Mouse (Mus musculus) testis, adult 2 months (tissue): Measurements from ENCODE around the gene Ltb. TPM values are rescaled to one million over a fixed set of nuclear protein-coding genes. Genes with fewer than 3 reads are reported as not detected.

Source experiments
- H3K27ac ChIP-seq: fragments of 200-500 bp; 2 replicates; pipeline ENCODE4 v1.5.1; 2012; ENCODE audit warnings: low read depth, low read length; ENCODE audit not compliant: control insufficient read depth, insufficient read depth
- H3K27me3 ChIP-seq: fragments of 200-500 bp; 2 replicates; pipeline ENCODE4 v1.6.1; 2012; ENCODE audit warnings: mild to moderate bottlenecking, low read length, moderate library complexity; ENCODE audit not compliant: control insufficient read depth, insufficient read depth
- H3K36me3 ChIP-seq: fragments of 200-500 bp; 2 replicates; pipeline ENCODE4 v1.6.1; 2012; ENCODE audit warnings: mild to moderate bottlenecking, low read length; ENCODE audit not compliant: control insufficient read depth, insufficient read depth
- H3K4me1 ChIP-seq: fragments of 200-500 bp; 2 replicates; pipeline ENCODE4 v1.6.1; 2012; ENCODE audit warnings: low read length; ENCODE audit not compliant: control insufficient read depth, insufficient read depth
- H3K4me3 ChIP-seq: fragments of 200-500 bp; 2 replicates; pipeline ENCODE4 v1.5.1; 2012; ENCODE audit warnings: low read depth, mild to moderate bottlenecking, low read length, moderate library complexity, mixed read lengths; ENCODE audit not compliant: control insufficient read depth
- CTCF ChIP-seq: fragments of 200-500 bp; IDR thresholded peaks from 2 replicates; pipeline ENCODE4 v1.5.1; 2012; ENCODE audit warnings: low read depth, mild to moderate bottlenecking, inconsistent platforms, low read length, moderate library complexity; ENCODE audit not compliant: control insufficient read depth, insufficient read depth, insufficient replicate concordance
- POLR2A ChIP-seq: fragments of 200-500 bp; IDR thresholded peaks from 2 replicates; pipeline ENCODE4 v1.6.1; 2012; ENCODE audit warnings: low read depth, mild to moderate bottlenecking, inconsistent platforms, low read length, moderate library complexity; ENCODE audit not compliant: control insufficient read depth
- polyA plus RNA-seq: library from polyadenylated mRNA; depleted of rRNA; stranded (reverse); fragments of >200 nt; gene quantifications from 2 replicates; pipeline ENCODE4 v1.2.3, GENCODE M21; 2012; rRNA removed

Ltb gene
- 0.86 and 0.87 TPM in 2 replicates for polyA plus RNA-seq

- Histone ChIP-seq H3K36me3 (no peaks in the 10 kb centered on the region), H3K27ac (no peak within 1 kb of the TSS), H3K27me3 (no peaks in the 10 kb centered on the region), H3K4me3 (no peak within 1 kb of the TSS; the same call in 1 of the 2 replicates), H3K4me1 (peaks cover 13% of the 10 kb centered on the region)
- TF ChIP-seq CTCF (no peak), POLR2A (no peak)
These were observed at the start of gene Ltb for GRCm38 (mm10) chr17:35193881-35194843. Gene Ltb, plus strand, starts transcription at chr17:35194439.

DNA sequence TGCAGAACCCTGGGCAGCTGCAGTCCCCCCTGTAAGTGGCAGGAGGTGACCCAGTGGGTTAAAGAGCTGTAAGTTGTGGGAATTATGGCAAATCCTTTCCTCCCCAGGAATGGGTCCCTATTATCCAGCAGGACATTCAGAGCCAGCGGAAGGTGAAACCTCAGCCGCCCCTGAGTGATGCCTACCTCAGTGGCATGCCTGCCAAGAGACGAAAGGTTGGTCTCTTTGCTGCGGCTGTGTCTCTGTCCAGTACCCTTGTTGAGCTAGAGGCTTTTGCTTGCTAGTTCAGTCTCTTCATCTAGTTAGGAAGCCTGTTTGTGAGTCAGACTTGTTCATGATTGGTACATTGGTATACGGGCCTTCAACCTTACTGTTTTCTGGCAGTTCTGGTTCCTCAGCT, 48.1 kb upstream of the Ltb start:
- no peak overlapping the region for H3K4me3 ChIP-seq
- peaks cover 9% of the 10 kb centered on the region; the same call in 1 of the 2 replicates for H3K4me1 ChIP-seq
- TF ChIP-seq CTCF (no peak), POLR2A (no peak)

DNA sequence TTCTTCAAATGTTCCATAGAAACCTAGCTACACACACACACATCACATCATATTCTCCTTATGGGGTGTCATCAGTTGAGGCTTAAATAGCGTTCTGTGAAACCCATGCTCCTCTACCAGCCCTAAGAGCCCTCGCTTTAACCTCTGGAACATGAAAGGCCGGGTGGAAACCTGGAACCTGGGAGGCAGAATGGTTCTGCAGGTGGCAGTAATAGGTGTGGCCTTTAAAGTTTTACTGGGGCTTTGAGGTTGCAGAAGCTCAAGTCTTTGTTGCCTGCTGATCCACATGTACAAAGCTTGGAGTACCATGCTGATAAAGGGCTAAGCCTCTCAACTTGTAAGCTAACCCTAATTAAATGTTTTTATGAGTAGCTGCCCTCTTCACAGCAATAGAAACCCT, 46.9 kb upstream of the Ltb start:
- Histone ChIP-seq H3K36me3 (peaks cover 13% of the 10 kb centered on the region), H3K4me1 (peaks cover 3% of the 10 kb centered on the region; the same call in 1 of the 2 replicates), H3K27ac (no peak overlapping the region), H3K4me3 (no peak overlapping the region), H3K27me3 (no peaks in the 10 kb centered on the region)
- TF ChIP-seq CTCF (no peak), POLR2A (no peak)

More for the DNA sequence above, 48.1 kb upstream of the Ltb start:
- Histone ChIP-seq H3K36me3 (peaks cover 15% of the 10 kb centered on the region), H3K27me3 (no peaks in the 10 kb centered on the region), H3K27ac (no peak overlapping the region)

GRCm38 (mm10) chr17:35147922-35148639, 46.2 kb upstream of the Ltb start:
- H3K27me3 ChIP-seq, result no peaks in the 10 kb centered on the region
- peaks cover 15% of the 10 kb centered on the region for H3K36me3 ChIP-seq
- no peak overlapping the region for H3K4me3 ChIP-seq
- H3K4me1 ChIP-seq, result peaks cover 2% of the 10 kb centered on the region; the same call in 1 of the 2 replicates
- H3K27ac ChIP-seq, result no peak overlapping the region
- TF ChIP-seq CTCF (no peak), POLR2A (no peak)

DNA sequence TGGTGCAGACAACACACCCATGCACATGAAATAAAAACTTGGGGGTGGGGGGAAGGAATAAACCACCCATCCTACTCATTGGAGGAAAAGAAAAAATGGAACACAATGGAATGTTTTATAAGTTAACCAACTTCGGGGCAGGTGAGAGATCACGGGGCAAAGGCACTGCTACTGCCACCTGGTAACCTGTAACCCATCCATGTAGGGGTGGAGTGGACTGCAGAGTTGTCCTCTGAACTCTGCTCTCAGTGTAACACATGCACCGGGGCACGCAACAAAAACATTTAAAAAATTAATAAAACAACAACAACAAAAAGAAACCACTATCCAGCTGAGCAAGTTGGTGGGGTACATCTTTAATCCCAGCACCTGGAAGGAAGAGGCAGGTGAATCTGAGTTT, 42.1 kb upstream of the Ltb start:
- Histone ChIP-seq H3K4me1 (peaks cover 2% of the 10 kb centered on the region; the same call in 1 of the 2 replicates), H3K27me3 (no peaks in the 10 kb centered on the region), H3K4me3 (no peak overlapping the region), H3K36me3 (peaks cover 24% of the 10 kb centered on the region), H3K27ac (no peak overlapping the region)
- TF ChIP-seq CTCF, result no peak
- TF ChIP-seq POLR2A, result no peak

DNA sequence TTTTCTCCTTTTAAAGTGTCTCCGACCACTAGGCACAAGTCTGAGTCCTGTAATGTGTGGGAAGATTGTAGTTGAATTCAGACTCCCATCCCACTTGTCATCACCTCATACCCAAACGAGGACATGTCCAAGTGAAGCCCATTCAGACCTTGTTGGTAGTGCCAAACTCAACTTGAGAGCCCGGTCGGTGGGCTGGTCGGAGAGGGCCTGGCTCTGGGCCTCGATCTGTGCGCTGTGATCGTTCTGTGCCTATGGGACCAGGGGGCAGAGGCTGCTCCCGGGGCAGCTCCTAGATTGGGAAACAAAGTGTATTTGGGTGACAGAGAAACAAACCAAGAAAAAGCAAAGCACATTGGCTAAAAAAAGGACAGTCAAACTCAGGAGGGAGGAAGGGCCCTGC, 41.2 kb upstream of the Ltb start:
- peaks cover 2% of the 10 kb centered on the region; the same call in 1 of the 2 replicates for H3K4me1 ChIP-seq
- H3K4me3 ChIP-seq, result no peak overlapping the region
- peaks cover 24% of the 10 kb centered on the region for H3K36me3 ChIP-seq
- TF ChIP-seq POLR2A, result no peak
- no peaks in the 10 kb centered on the region for H3K27me3 ChIP-seq
- no peak overlapping the region for H3K27ac ChIP-seq

- Histone ChIP-seq H3K4me3 (no peak overlapping the region), H3K27me3 (no peaks in the 10 kb centered on the region), H3K4me1 (peaks cover 2% of the 10 kb centered on the region; the same call in 1 of the 2 replicates), H3K36me3 (peaks cover 25% of the 10 kb centered on the region), H3K27ac (no peak overlapping the region)
- TF ChIP-seq CTCF (no peak), POLR2A (no peak)
These were observed 40.3 kb upstream of the Ltb start for GRCm38 (mm10) chr17:35153931-35154330.
